Mouse (Mus musculus) ES-E14 (cell line): ENCODE measurements at regions not wholly inside any gene's neighbourhood (a gene's known extent, or its start where the extent isn't known, plus 50 kb on each side); places are given as distances from the start of the nearest gene placed in this dataset.

Experiments
- CHD2 ChIP-seq: IDR thresholded peaks from 2 replicates; pipeline ENCODE4 v1.6.1; 2014; ENCODE audit warnings: mild to moderate bottlenecking, low read depth, low read length, inconsistent platforms
- HCFC1 ChIP-seq: IDR thresholded peaks from 2 replicates; pipeline ENCODE4 v1.6.1; 2012; ENCODE audit warnings: low read length, inconsistent platforms, borderline replicate concordance; ENCODE audit not compliant: insufficient read depth
- MAFK ChIP-seq: IDR thresholded peaks from 2 replicates; pipeline ENCODE4 v1.6.1; 2014; ENCODE audit warnings: mild to moderate bottlenecking, low read depth, low read length, inconsistent platforms; ENCODE audit not compliant: insufficient read depth
- ZC3H11A ChIP-seq: IDR thresholded peaks from 2 replicates; pipeline ENCODE4 v1.6.1; 2012; ENCODE audit warnings: low read depth, mild to moderate bottlenecking, inconsistent platforms, low read length, borderline replicate concordance
- ZNF384 ChIP-seq: IDR thresholded peaks from 2 replicates; pipeline ENCODE4 v1.6.1; 2012; ENCODE audit warnings: low read depth, low read length, inconsistent platforms

GRCm38 (mm10) chr6:141118287-141118686 lies 130.8 kb upstream of the Pde3a start:
- no peak for TF ChIP-seq HCFC1
- no peak for TF ChIP-seq ZC3H11A
- no peak for TF ChIP-seq MAFK
- TF ChIP-seq ZNF384, result no peak
- TF ChIP-seq CHD2, result no peak
